Mouse (Mus musculus) adrenal gland, adult (tissue): Measurements from ENCODE around the gene Dennd4c.
A peak's percentile ranks its signal among the peaks of the same experiment; 100 is the strongest.

Experiments used
- DNase-seq, 2 experiments: peaks; one replicate each; pipeline ENCODE4 v3.0.0; 2022 to 2023; ENCODE audit warnings: low spot score in 1 of 2; ENCODE audit not compliant: inconsistent age in 2 of 2

The Dennd4c gene

DNA sequence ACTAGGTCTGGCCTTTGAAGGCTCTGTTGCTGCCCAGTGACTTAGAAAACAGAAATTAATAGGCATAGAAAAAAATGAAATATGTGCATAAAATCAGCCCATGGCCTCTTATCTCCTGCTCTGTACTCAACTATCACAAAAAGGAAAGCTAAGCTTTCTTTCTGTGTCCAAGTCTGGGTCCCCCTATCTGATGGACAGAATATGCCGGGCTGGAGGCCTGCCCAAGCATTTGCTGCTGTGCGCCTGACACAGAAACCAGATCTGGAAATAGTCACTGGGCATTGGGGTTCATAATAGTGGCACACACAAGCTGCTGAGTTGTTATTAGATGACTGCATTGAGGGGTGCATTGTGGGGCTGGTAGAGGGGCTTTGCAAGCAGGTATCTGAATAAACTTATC is 131.1 kb downstream of the Dennd4c start:
- no peak for DNase-seq

- no peak for DNase-seq
Observed at GRCm38 (mm10) chr4:86881178-86881577, 132.8 kb downstream of the Dennd4c start.

DNA sequence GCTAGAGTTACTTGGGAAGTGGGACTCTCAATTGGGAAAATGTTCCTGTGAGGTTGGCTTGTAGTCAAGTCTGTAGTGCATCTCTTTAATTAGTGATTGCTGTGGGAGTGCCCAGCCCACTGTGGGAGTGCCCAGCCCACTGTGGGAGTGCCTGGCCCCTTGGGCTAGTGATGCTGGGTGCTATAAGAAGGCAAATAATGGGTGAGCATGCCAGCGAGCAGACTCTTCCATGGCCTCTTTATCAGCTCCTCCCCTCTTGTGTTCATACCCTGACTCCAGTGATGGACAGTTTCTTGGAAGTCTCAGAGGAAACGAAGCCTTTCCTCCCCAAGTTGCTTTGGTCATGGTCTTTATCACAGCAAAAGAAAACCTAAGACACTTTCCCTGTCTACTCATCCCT is 134.1 kb downstream of the Dennd4c start:
- no peak for DNase-seq

DNA sequence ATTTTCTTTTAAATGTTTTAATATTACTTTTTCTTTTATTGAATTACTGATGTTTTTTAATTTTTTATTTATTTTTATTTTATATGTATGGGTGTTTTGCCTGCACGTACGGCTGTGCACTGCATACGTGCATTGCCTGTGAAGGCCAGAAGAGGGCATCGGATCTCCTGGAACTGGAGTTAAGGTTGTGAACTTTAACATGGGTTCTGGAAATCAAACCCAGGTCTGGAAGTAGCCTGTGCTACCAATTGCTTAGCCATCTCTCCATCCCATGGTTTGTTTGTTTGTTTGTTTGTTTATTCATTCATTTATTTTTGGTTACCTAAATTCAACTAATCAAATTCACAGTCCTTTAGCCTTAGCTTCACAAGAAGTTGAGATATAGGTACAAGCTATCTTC is 136.6 kb downstream of the Dennd4c start:
- peak; percentile 28 to 76 for DNase-seq

GRCm38 (mm10) chr4:86885790-86886159 is 137.4 kb downstream of the Dennd4c start:
- DNase-seq: no peak

GRCm38 (mm10) chr4:86886160-86886878 is 138.0 kb downstream of the Dennd4c start:
- peak; percentile 65 to 88 for DNase-seq

DNA sequence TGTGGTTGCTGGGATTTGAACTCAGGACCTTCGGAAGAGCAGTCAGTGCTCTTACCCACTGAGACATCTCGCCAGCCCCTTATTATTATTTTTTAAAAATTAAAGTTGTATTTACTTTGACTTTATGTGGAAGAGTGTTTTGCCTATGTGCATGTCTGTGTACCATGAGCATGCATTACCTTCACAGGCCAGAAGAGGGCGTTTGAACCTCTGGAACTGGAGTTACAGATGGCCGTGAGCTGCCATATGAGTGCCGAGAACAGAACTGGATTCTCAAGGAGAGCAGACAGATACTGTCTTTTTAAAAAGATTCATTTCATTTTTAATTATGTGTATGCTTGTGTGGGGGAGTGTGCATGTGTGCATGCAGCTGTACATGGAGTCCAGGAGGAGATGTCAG is 139.5 kb downstream of the Dennd4c start:
- DNase-seq: no peak

- peak; percentile 47 to 82 for DNase-seq
Observed at GRCm38 (mm10) chr4:86897411-86897810, 149.1 kb downstream of the Dennd4c start.

- DNase-seq: peak; percentile 83 to 94
Observed at GRCm38 (mm10) chr4:86898791-86899474, 150.6 kb downstream of the Dennd4c start.
